Mouse (Mus musculus) urinary bladder, postnatal 36 days (tissue): ENCODE measurements at regions not wholly inside any gene's neighbourhood (a gene's known extent, or its start where the extent isn't known, plus 50 kb on each side); places are given as distances from the start of the nearest gene placed in this dataset.

Experiments
- DNase-seq, 2 experiments: peaks; one replicate each; pipeline ENCODE4 v3.0.0; 2022; ENCODE audit warnings: low spot score in 2 of 2, mixed read lengths in 1 of 2

DNA sequence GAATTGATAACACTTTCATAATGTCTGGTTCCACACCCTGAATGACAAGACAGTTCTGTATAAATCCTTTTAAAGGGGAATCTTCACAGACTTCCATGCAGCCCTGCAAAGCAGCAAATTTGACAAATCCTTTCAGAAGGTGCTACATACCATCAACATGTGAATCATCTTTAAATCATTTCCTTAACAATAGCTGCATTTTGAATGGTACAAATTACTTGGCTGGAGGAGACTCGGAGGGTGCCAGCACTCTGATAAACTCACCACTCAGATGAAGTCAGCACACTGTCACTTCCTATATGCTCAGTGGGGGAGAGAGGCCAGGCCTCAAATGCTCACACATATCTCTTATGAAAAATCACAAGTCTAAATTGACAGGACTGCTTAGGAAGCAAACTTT lies 386.1 kb downstream of the Efnb2 start:
- DNase-seq: no peak

DNA sequence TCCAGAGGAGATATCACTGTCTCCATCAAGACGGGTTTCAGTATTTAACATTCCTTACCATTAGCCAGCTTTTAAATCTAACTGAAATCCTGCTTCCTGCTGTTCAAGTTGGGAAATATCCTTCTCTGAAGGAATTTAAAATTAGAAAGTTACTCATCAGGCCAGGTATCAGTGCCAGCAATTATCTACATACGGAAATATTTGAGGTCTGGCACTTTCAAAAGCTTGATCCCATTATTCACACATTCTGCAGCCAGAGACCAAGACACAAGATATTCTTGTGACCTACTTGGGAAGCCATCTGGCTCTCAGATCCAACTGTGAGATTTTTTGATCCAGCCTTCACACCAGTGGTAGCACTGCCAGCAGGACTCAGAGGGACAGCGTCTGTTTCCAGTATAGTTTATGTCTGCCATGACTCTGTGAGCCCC lies 386.8 kb downstream of the Efnb2 start:
- no peak for DNase-seq

DNA sequence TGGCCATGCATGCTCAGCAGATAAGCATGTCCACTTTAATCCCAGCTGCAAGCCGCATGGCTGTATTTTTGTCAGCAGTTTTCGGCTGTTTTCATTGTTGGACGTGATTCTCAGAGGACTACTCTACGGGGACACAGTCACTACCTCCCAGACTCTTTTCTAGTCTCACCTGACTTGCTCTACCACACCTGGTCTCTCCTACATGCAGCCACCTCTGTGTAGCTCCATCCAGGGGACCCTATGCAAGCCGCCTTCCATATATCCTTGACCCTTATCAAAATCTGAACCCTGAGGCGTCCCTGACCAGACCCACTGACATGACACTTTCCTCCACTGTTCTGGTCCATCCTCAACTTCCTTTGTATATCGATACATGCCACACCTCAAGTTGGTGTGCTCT lies 402.2 kb downstream of the Efnb2 start:
- DNase-seq: no peak

DNA sequence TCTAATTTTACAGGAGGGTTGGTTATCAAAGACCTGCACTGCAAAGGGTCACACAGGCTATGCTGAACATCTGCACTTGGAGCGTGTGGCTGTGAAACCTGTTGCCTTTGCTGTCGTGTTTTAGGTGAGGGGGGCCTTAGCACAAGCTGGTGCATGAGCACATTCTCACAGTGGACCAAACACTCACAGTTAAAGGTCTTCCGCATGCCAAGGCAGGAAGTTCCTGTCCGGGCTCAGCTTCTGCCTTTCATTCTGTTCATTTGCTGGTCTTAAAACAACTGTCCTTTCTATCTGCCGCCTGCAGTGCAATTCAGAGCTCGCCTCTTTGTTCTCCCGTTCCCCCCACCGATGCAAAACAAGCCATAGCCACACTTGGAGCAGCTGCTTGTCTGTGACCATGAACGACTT lies 402.8 kb downstream of the Efnb2 start:
- DNase-seq: peak in 1 of 2 experiments; percentile 4

DNA sequence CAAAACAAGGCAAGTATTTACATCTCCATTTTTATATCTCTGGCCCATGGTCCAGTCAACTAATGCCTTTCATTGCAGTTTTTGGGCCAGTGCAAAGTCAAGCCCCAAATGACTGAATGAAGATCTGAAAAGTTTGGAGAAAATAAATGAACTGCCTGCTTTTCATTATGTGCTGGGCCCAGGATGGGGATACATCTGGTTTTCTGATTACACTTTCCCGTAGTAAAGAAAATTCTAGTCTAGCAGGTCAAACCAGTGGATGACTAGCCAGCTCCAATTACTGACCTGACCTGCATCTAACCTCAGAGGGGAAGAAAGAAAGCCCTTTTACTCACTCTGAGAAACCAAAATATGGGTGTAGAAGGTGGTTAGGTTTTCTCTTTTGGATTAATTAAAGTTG lies 404.7 kb downstream of the Efnb2 start:
- no peak for DNase-seq

DNA sequence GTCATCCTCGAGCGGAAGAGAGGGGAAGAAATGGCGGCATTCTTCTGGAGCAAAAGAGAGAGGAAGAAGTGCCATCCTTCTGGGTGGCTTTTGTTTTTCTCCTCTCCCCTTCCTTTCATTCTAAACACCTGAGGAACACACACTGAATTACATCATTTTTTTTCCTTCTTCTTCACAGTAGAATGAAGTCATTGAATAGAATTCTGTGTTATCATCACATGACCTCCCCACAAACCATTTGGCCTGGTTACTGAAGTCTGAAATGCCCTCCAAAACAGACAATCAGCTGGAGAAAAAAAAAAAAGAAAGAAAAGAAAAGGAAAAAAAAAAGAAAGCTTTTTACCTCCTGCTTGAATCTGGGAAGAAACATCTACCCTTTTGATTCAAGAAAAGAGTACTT lies 406.6 kb downstream of the Efnb2 start:
- DNase-seq: no peak

DNA sequence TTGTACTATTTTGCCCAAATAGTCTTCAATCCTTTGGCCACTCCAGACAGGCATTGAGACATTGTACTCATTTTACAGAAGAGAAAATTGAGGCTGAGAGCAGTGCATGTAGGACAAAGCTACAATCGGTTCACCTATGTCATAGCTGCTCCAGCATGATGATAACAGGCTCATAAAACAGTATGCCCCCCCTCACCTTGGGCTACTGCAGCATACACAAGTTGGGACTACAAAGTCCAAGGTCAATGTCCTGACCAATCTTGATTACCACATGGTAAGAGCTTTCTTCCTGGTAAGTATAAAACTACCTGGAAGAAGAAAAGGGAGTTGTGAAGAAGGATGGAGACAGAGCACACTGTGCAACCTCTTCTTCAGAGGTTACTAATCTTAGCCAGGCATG lies 416.4 kb downstream of the Efnb2 start:
- no peak for DNase-seq

DNA sequence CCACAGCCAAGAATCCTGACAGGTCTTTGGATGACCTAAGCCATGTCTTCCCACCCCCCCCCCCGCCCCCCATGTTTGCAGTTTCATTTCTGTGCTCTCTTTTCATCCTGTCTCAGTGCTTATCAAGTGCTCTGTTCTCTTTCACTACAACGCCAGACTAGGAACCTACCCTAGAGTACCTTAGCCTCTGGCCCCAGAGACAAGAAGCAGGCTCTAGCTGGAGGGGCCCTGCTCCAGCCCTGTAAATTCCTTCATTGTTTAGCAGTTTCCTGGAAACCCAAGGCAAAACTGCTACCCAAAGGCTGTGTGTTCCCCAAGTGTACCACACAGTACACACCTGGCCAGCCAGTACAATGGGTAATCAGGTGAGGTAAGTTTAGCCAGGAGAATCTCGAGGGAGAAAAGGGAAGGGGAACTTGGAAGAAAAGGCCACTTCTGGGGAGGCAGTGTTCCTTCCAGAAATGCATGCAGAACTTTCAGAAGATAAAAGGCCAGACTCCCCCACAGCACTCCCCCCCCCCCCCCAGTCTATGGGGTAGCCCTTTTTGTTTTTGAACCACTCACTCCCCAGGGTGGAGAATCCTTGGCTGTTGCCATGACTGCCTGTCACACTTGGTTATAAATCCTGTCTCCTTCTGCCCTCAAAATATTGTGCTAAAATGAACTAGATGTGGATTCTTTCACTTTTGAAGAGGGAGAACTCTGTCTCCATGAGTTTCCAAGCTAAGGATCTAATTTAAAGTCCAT lies 419.1 kb downstream of the Efnb2 start:
- DNase-seq: no peak

DNA sequence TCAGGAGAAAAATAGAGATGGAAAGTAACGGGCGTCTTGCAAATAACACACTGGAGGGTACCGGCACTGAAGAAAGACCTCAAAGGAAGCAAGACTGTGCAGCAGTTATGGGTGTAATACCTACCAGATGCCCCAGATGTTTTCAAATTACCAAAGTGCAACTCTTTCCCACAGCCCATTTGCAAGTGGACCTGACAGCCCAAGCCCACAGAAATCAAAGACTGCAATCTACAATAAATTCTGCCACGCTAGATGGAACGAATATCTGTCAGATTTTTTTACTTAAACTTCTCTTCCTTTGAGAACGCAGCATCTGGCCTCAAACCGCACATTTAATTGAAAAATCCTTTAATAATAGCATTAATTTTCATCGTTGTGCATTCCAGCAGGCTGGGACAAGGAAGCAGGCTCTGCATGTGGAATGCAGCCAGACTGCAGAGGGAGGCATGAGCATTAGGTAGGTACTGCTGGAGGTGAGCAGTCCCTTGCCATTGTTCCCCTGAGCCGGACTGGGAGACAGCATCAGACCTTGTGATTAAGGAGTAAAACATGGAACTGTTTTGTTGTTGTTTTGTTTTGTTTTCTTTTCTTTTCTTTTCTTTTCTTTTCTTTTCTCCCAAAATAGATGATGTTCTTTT lies 419.9 kb downstream of the Efnb2 start:
- DNase-seq: no peak

DNA sequence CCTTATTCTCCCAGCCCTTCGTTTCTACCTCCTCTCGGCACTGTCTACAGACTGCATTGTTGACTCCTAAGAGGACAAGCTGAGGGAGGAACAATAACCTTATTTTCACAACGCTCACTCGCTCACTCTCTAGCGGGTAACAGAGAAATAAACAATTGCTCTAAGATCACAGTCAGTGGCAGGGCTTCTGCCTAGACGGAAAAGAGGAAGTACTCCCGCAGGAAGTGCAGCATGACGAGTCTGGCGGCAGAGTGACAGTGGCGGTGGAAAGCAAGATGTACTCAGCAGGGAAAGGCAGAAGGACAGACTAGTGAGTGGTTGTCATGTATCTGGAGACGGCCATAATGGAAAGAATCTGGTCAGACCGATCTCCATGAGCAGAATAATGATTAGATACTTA lies 421.6 kb downstream of the Efnb2 start:
- DNase-seq: no peak

DNA sequence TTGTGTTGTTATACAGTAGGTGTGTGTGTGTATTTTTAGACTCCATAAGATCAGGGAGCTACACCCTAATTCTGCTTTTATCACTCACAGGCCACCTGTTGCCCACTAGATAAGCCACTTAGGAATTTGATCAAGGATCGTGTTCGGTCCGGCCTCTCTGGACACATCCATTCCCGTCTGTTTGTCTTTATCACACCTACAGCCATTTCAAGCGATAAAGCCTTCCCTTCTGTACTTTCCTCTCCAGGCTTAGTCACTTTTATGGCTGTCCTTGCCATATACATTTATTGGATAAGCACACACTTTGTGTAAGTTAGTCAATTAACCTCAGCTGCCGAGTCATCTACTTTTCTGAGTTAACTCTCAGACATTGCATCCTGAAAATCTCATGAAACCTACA lies 423.0 kb downstream of the Efnb2 start:
- DNase-seq: no peak

DNA sequence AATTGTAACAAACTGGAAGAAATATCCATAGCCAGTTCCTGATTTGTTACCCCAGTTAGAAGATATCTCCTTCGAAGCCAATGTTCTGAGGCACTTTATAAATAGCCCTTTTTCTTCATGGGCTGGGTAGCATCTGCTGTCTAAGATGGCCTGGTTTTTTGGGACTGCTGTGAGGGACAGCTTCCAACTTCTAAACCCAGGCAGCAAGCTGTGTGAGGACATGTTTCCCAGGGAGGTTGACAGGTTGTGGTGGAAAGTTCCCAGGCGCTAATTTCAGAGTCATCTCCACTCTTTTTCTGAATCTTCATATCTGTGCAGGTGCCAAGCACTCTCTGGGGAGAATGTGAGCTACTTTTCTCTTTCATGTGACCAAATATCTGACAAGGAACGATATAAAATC lies 427.4 kb downstream of the Efnb2 start:
- DNase-seq: no peak

DNA sequence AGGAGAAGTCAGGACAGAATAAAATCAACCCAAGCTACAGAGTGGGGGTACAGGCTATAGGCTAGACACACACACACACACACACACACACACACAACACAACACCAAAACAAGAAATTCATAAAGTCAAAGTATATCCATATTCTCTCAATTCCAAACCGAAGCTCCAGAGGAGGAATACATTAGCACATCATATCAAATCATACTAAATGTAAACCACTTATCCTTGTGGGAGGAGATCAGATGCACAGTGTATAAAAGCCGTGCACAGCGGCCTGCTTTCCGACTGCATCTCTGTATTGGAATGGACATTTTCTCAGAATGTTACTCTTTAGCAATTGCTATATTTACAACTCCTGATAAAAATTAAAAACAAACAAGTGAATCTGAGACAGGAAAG lies 427.9 kb downstream of the Efnb2 start:
- DNase-seq: no peak

DNA sequence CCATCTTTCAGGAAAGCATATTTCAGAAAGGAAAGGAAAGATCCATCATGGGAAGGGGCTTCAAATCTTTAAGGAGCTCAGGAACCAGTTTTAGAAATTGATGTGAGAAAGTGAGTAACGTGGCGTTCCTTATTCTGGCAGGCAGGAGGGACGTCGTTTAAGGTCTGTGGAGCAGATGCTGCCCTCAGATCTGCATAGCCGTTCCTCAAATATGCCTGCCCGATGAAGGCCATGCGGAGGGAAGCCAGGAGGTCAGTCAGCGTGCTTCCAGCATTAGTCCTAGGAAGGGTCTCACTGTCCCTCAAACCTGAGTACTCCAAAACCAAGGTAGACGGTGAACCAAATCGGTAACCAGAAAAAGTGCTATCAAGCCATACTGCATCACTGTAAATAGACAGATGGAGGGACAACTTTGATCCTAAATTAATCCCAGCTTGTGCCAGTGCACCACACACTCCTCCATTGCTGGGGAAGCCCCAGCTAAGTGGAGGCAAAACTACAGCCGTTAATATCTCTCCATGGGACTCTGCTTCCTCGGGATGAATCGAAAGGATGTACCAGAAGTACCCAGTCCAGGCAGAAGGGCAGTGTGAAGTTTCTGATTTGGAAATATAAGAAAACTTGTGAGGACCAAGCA lies 428.9 kb downstream of the Efnb2 start:
- no peak for DNase-seq

DNA sequence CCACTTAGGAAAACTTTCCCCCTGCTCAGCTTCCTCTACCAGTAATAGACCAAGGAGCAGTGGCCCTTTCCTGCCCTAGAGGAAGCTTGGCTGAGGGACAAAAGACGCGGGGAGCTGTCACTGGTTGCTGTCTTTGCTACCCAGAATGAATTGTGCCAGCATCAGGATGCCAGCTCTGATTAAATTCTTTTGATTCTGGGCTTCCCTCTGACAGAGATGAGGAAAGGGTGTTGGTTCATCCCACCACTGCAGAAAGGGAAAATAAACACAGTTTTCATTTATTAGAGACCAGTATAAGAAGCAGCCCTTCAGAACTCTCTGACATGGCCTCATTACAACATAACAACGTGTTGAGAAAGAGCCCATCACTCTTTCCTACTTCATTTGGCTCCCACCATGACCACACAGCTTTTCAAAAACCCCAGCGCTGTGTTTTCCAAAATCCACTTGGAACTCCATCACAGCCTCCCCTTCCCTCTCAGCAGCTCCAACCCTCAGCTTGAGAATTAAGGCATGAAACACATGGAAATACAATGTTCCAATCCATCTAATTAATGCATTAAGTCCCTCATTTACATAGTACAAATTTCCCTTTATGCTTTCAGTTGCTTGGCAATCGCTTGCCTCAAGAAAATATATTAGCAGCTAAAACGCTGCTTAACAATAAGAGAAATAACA lies 429.6 kb downstream of the Efnb2 start:
- no peak for DNase-seq

DNA sequence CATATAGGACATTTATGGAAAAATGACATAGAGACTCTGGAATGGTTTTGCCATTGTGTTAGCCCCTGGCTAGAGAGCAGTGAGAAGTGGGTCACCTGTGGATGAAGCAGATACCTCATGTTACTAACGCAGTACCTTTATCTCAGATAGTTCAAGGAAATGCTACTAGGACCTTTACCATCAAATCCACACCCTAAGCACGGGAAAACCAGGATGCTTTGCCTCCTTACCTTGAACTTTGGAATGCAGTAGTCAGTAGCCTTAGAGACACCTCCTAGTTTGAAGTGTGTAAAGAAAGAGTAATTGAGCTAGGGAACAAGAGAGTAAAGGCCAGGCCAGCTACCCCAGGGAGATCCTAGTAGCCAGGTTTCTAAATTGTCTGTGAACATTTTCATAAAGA lies 435.0 kb downstream of the Efnb2 start:
- DNase-seq: no peak

DNA sequence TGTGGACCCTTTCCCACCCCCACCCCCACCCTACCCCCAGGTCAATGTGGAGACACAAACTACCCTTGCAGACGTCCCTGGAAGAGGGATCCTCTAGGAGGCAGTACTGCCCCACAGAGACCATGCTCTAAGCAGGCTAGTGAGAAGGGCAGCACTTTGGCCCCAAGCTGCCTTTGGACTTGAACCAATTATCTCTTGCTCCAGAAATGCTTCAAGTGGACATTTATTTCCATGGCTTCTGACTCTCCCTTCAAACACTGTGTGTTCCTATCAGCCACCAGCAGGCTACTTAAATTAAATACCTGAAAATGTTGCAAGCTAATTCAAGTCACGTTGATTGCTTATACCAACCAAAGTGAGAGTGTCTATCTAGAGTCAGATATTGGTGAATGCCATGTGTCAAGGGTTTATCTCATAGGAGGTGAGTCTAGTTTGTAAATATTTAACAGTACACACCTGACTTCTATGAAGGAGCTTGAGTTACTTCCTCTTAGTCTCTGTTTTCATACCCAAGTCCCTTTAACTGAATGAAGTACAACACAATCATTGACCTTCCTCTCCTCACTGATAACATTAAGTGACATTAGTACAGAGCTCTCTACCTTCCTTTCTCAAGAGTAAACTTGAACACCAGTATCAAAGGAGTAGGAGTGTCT lies 435.7 kb downstream of the Efnb2 start:
- no peak for DNase-seq

DNA sequence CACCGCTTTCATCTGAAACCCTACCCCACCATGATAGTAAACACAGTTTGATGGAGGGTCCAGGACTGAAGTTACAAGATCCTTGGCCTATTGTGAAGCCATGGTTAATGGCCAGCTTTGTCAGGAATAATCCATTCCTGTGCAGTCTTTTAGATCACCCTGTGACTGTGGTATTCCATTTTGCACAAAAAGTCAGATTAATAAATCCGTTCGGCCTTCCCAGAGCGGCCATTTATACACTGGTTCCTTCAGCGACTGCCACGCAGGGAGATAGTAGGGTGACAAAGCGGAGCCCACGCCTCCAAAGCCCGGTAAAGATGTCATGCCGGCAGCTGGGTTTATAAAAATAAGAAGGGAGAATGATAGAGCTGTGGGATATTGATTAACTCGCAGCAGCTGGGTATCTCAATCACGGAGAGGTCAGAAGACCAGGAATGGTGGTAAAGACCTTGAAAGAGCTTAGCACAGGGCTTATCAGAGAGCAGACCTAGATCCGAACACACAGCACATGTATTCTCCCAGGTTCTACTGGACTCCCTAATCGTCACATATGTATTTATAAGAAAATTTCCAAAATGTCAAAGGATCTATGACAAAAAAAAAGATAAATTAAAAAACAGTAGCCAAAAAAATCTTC lies 440.5 kb downstream of the Efnb2 start:
- no peak for DNase-seq

DNA sequence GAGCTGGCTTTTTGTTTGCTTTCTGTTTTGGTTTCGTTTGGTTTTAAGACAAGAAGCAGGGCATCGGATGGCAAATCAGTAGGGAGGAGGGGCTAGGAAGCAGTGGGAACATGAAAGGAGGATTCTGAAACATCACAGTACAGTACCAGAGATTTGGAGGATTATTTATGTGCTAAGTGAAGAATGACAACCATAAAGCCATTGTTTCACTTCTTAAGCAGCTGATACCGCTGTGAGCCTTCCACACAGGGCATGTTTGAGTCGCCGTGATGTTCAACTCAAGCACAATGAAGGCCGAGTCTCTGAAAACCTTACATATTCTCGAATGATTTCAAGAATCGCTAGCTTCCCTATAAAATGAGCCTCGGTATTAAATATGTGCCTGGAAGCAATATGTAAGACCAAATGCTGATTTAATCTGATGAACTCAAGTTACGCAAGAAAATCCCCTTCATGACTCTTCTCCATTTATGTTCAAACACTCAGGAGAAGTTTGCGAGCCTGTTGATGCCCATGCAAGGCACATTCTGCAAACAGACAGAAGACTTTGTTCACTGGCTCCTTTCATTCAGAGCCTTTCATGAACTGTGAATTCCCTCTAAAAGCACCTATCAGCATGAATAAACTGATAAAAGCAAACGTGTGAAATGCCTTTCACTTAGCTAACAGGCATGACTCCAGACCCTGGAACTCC lies 441.2 kb downstream of the Efnb2 start:
- no peak for DNase-seq

DNA sequence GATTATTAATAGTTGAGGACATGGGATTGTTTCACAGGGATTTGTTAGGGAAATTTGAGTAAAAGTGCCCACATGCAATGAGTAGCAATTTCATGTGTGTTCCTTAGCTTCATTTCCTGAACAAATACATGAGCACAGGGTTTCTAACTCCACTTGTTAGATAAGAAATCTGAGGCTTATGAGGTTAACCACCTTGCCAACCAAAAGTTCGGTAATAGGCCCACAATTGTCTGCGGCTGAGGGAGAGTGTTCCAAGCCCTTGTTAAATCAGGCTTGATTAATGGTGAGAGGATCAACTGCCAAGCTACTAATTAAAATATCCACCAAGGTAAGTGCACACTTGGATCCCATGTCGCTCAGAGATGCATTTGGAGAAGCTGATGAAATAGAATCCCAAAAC lies 468.0 kb downstream of the Efnb2 start:
- no peak for DNase-seq

DNA sequence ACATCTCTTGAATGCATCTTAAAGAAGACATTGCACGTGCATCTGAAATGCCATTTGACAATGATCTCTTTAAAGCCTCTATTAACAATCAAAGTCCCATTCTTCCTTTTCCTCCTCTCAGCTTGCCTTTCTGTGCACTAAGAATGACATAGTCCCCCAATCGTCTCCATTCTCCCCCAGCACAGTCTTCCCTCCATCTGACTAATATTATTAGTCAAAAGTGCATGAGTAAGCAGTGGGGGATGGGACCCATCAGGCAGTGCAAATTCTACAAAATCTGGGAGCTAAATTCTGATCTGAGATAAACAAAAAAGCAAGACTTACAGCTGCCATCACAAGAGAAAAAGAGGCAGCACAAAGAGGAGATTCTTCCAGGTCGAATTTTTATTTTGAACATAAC lies 475.0 kb downstream of the Efnb2 start:
- DNase-seq: no peak
